Mouse (Mus musculus) kidney, embryonic 14.5 days (tissue): ENCODE data around the gene Pou6f2. TPM values are rescaled to one million over a fixed set of nuclear protein-coding genes. Genes with fewer than 3 reads are reported as not detected.

Experiments used
- ATAC-seq: fragments of 200-750 bp; cut with Nextera tagmentation; 2 replicates; pipeline ENCODE4 v1.8.0; 2017; ENCODE audit warnings: moderate number of reproducible peaks, mild to moderate bottlenecking, moderate TSS enrichment, moderate library complexity; ENCODE audit not compliant: low FRiP score, low TSS enrichment
- H3K27ac ChIP-seq: fragments of 300-500 bp; sonication (generic); 2 replicates; pipeline ENCODE4 v1.5.1; 2014; ENCODE audit warnings: low read depth, mild to moderate bottlenecking, low read length, moderate library complexity, mixed read lengths
- H3K27me3 ChIP-seq: fragments of 300-500 bp; sonication (generic); 2 replicates; pipeline ENCODE4 v1.6.1; 2014; ENCODE audit warnings: mild to moderate bottlenecking, low read length; ENCODE audit not compliant: control insufficient read depth, insufficient read depth
- H3K36me3 ChIP-seq: fragments of 300-500 bp; sonication (generic); 2 replicates; pipeline ENCODE4 v1.6.1; 2014; ENCODE audit warnings: low read length, mixed read lengths; ENCODE audit not compliant: control insufficient read depth, insufficient read depth
- H3K4me1 ChIP-seq: fragments of 300-500 bp; sonication (generic); 2 replicates; pipeline ENCODE4 v1.6.1; 2014; ENCODE audit warnings: low read length, mixed read lengths; ENCODE audit not compliant: control insufficient read depth, insufficient read depth
- H3K4me2 ChIP-seq: fragments of 300-500 bp; sonication (generic); replicated peaks from 2 replicates; pipeline ENCODE4 v1.6.1; 2014; ENCODE audit warnings: low read depth, mild to moderate bottlenecking, low read length
- H3K4me3 ChIP-seq: fragments of 300-500 bp; sonication (generic); 2 replicates; pipeline ENCODE4 v1.5.1; 2014; ENCODE audit warnings: mild to moderate bottlenecking, low read length
- H3K9ac ChIP-seq: fragments of 300-500 bp; sonication (generic); 2 replicates; pipeline ENCODE4 v1.6.1; 2014; ENCODE audit warnings: low read depth, mild to moderate bottlenecking, low read length, moderate library complexity
- H3K9me3 ChIP-seq: fragments of 300-500 bp; sonication (generic); 2 replicates; pipeline ENCODE4 v1.6.1; 2016; ENCODE audit warnings: low read length; ENCODE audit not compliant: control insufficient read depth
- WGBS: fragments of 180-500 bp; shearing (Covaris S2); extraction: QIAGEN DNeasy Blood & Tissue Kit; methylation state at CpG from one replicate; pipeline ENCODE4 v1.1.7; 2014; 5-methylcytosine and 5-hydroxymethylcytosine counted together
- polyA plus RNA-seq: library from polyadenylated mRNA; unstranded; fragments of >200 nt; fragmentation: Nextera tagmentation; extraction: Ambion mirVana; gene quantifications from 2 replicates; pipeline ENCODE4 v1.2.1, GENCODE M21; 2014

The Pou6f2 gene
- polyA plus RNA-seq, 1 experiment from 2014 or later: not detected

GRCm38 (mm10) chr13:18282361-18282982 is 115.0 kb downstream of the Pou6f2 start:
- Histone ChIP-seq H3K27ac (no peak overlapping the region), H3K9ac (no peak overlapping the region), H3K27me3 (no peaks in the 10 kb centered on the region), H3K4me1 (no peaks in the 10 kb centered on the region), H3K36me3 (no peaks in the 10 kb centered on the region), H3K9me3 (no peaks in the 10 kb centered on the region), H3K4me3 (no peak overlapping the region), H3K4me2 (no peak overlapping the region)
- ATAC-seq: no peak
- 85% methylated on average over 5 of the region's 5 CpGs for WGBS

- H3K9ac ChIP-seq: no peak overlapping the region
Observed at GRCm38 (mm10) chr13:18281084-18281483, 116.4 kb downstream of the Pou6f2 start.

GRCm38 (mm10) chr13:18253131-18253530 is 144.4 kb downstream of the Pou6f2 start:
- H3K4me1 ChIP-seq: no peaks in the 10 kb centered on the region
- WGBS: 93% methylated on average over 3 of the region's 3 CpGs
- no peaks in the 10 kb centered on the region for H3K9me3 ChIP-seq
- no peaks in the 10 kb centered on the region for H3K27me3 ChIP-seq
- H3K4me2 ChIP-seq: no peak overlapping the region
- no peak overlapping the region for H3K9ac ChIP-seq
- no peak overlapping the region for H3K4me3 ChIP-seq
- H3K36me3 ChIP-seq: no peaks in the 10 kb centered on the region
- H3K27ac ChIP-seq: no peak overlapping the region
- ATAC-seq: no peak

More at GRCm38 (mm10) chr13:18281084-18281483, 116.4 kb downstream of the Pou6f2 start:
- no peaks in the 10 kb centered on the region for H3K4me1 ChIP-seq
- H3K4me3 ChIP-seq: no peak overlapping the region
- no peaks in the 10 kb centered on the region for H3K9me3 ChIP-seq
- no peaks in the 10 kb centered on the region for H3K36me3 ChIP-seq
- ATAC-seq: no peak
- H3K4me2 ChIP-seq: no peak overlapping the region
- H3K27me3 ChIP-seq: no peaks in the 10 kb centered on the region
- WGBS: 60% methylated on average over 3 of the region's 3 CpGs
- no peak overlapping the region for H3K27ac ChIP-seq

GRCm38 (mm10) chr13:18218566-18219234 is 178.8 kb downstream of the Pou6f2 start:
- 2% methylated on average over 22 of the region's 22 CpGs for WGBS
- H3K4me1 ChIP-seq: no peaks in the 10 kb centered on the region
- peak; percentile 98 for ATAC-seq
- peak overlapping the region; percentile 27 for H3K4me2 ChIP-seq
- no peak overlapping the region for H3K27ac ChIP-seq
- H3K9me3 ChIP-seq: no peaks in the 10 kb centered on the region
- H3K9ac ChIP-seq: no peak overlapping the region
- H3K36me3 ChIP-seq: no peaks in the 10 kb centered on the region
- no peak overlapping the region for H3K4me3 ChIP-seq
- H3K27me3 ChIP-seq: peaks cover 13% of the 10 kb centered on the region; the same call in 1 of the 2 replicates

- ATAC-seq: no peak
- Histone ChIP-seq H3K4me3 (no peak overlapping the region), H3K36me3 (no peaks in the 10 kb centered on the region), H3K4me1 (no peaks in the 10 kb centered on the region), H3K27ac (no peak overlapping the region), H3K27me3 (peaks cover 7% of the 10 kb centered on the region), H3K9me3 (no peaks in the 10 kb centered on the region), H3K9ac (no peak overlapping the region), H3K4me2 (no peak overlapping the region)
- 93% methylated on average over 14 of the region's 14 CpGs for WGBS
Observed at GRCm38 (mm10) chr13:18211242-18211641, 186.2 kb downstream of the Pou6f2 start.

- WGBS: 27% methylated on average over 8 of the region's 8 CpGs
- H3K9me3 ChIP-seq: no peaks in the 10 kb centered on the region
- ATAC-seq: peak; percentile 46; the same call in 1 of the 2 replicates
- no peak overlapping the region for H3K9ac ChIP-seq
- 0 out of 2 replicates have a peak, but pooled peaks cover 3% of the 10 kb centered on the region for H3K4me1 ChIP-seq
- H3K4me2 ChIP-seq: no peak overlapping the region
- H3K27ac ChIP-seq: no peak overlapping the region
- H3K27me3 ChIP-seq: no peaks in the 10 kb centered on the region
- no peak overlapping the region for H3K4me3 ChIP-seq
- no peaks in the 10 kb centered on the region for H3K36me3 ChIP-seq
Observed at GRCm38 (mm10) chr13:18204476-18205250, 192.8 kb downstream of the Pou6f2 start.

GRCm38 (mm10) chr13:18174003-18174402 is 223.5 kb downstream of the Pou6f2 start:
- no peak overlapping the region for H3K4me2 ChIP-seq
- no peak for ATAC-seq
- 55% methylated on average over 3 of the region's 3 CpGs for WGBS
- H3K36me3 ChIP-seq: no peaks in the 10 kb centered on the region
- H3K9me3 ChIP-seq: no peaks in the 10 kb centered on the region
- no peaks in the 10 kb centered on the region for H3K27me3 ChIP-seq
- no peak overlapping the region for H3K9ac ChIP-seq
- no peak overlapping the region for H3K27ac ChIP-seq
- H3K4me3 ChIP-seq: no peak overlapping the region
- no peaks in the 10 kb centered on the region for H3K4me1 ChIP-seq

- H3K9me3 ChIP-seq: no peaks in the 10 kb centered on the region
- no peak overlapping the region for H3K9ac ChIP-seq
- H3K4me2 ChIP-seq: no peak overlapping the region
- H3K36me3 ChIP-seq: no peaks in the 10 kb centered on the region
- no peak overlapping the region for H3K27ac ChIP-seq
- H3K4me3 ChIP-seq: no peak overlapping the region
- WGBS: 63% methylated on average over 3 of the region's 3 CpGs
- H3K4me1 ChIP-seq: no peaks in the 10 kb centered on the region
- ATAC-seq: no peak
- no peaks in the 10 kb centered on the region for H3K27me3 ChIP-seq
Observed at GRCm38 (mm10) chr13:18173021-18173420, 224.5 kb downstream of the Pou6f2 start.

- H3K27ac ChIP-seq: no peak overlapping the region
- no peaks in the 10 kb centered on the region for H3K4me1 ChIP-seq
- ATAC-seq: peak; percentile 55; the same call in 1 of the 2 replicates
- no peak overlapping the region for H3K4me3 ChIP-seq
- H3K4me2 ChIP-seq: no peak overlapping the region
- no peak overlapping the region for H3K9ac ChIP-seq
- 26% methylated on average over 9 of the region's 9 CpGs for WGBS
- H3K9me3 ChIP-seq: no peaks in the 10 kb centered on the region
- no peaks in the 10 kb centered on the region for H3K36me3 ChIP-seq
- no peaks in the 10 kb centered on the region for H3K27me3 ChIP-seq
Observed at GRCm38 (mm10) chr13:18172334-18172733, 225.2 kb downstream of the Pou6f2 start.
